Mouse (Mus musculus): ENCODE data around the gene Nck2. TPM values are rescaled to one million over a fixed set of nuclear protein-coding genes. Genes with fewer than 3 reads are reported as not detected.
A peak's percentile ranks its signal among the peaks of the same experiment; 100 is the strongest.

Nck2 gene
- polyA plus RNA-seq, 1 experiment = not detected

DNA sequence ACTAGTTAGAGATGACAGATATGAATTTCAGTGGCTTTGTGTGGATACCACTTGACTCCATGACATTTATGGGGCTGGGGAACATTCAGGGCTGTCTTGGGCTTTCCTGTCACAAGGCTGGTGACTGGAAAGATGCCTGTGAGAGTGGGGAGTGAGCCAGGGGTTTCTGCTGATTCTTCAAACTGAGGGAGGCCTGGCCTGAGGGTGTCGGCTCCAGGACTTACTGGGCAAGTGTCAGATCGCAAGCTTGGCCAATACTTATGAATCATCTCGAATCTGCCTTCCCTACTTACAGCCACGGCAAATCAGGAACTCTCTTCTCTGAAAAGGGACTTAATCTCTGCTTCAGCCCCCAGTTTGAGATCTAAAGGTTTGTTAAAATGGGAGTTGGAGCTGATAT lies 18.3 kb downstream of the Nck2 start:
- no peak overlapping the region for H3K27ac ChIP-seq (ENCODE audit: insufficient read depth, low read depth, low read length)
- 69% methylated on average over 4 of the region's 4 CpGs for WGBS
- no peak for TF ChIP-seq POLR2A (IDR thresholded peaks at IDR 0.05; ENCODE audit: insufficient read depth, low read depth, low read length)
- no peak overlapping the region for H3K4me3 ChIP-seq (ENCODE audit: insufficient read depth, low read depth, low read length)
- peaks cover 18% of the 10 kb centered on the region for H3K4me1 ChIP-seq (ENCODE audit: control insufficient read depth, insufficient read depth, low read length)

DNA sequence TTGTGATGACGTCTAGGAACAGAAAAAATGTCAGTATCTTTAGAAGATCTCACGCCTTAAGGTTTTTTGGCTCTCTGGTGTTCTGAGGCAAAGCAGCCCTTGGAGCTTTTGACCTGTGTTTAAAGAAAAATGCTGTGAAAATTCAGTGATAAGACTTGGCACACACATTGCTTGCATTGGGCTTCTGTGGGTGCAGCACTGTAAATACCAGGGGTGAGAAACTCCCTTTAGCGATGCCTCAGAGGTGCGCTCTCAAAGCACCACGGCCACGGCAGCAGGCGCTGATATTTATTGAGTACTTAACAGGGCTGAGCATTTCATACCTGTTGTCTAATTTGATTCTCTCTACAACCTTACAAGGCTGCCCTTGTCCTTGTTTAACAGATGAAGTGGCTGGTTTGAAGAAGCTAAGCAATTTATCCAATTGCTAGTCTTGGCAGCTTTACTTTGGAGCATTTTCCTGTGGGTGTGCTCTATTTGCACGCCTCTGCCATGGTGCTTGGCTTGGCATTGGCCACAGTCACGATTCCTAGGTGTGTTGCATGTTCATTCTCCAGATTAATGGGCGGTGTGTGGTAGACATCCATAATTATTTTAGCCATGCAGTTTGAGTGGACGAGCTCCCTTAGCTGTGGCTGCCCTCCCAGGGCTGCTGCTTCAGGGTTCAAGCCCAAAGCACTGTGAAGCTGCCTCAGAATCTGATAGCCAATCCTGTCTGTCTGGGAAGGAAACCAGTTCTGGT lies 19.7 kb downstream of the Nck2 start:
- WGBS = 63% methylated on average over 11 of the region's 11 CpGs
- H3K4me1 ChIP-seq (ENCODE audit: control insufficient read depth, insufficient read depth, low read length) = peaks cover 26% of the 10 kb centered on the region

DNA sequence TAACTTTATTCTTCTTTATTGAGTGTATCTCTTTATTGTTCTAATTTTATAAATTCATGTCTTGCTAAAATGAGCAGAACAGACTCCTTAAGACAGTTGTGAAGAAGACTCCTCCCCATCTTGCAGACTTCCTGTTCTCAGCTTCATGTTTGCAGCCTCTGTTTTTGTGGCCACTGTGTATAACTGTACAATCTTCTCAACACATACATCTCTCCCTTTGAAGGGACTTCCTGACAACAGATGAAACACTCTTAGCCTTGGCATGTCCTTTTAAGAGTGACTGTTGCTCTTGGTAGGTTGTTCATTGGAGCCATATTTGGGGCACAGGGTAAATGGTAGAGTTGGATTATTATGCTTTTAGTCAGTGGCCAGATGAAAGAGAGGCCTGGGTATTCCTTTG lies 20.6 kb downstream of the Nck2 start:
- TF ChIP-seq CTCF (IDR thresholded peaks at IDR 0.05; ENCODE audit: insufficient read depth, low read depth, low read length) = no peak
- no peak for TF ChIP-seq POLR2A (IDR thresholded peaks at IDR 0.05; ENCODE audit: insufficient read depth, low read depth, low read length)
- Histone ChIP-seq H3K4me3 (ENCODE audit: insufficient read depth, low read depth, low read length) (no peak overlapping the region), H3K4me1 (ENCODE audit: control insufficient read depth, insufficient read depth, low read length) (peaks cover 29% of the 10 kb centered on the region), H3K27ac (ENCODE audit: insufficient read depth, low read depth, low read length) (no peak overlapping the region)

More for the DNA sequence above, 19.7 kb downstream of the Nck2 start:
- H3K27ac ChIP-seq (ENCODE audit: insufficient read depth, low read depth, low read length) = no peak overlapping the region
- H3K4me3 ChIP-seq (ENCODE audit: insufficient read depth, low read depth, low read length) = no peak overlapping the region
- TF ChIP-seq POLR2A (IDR thresholded peaks at IDR 0.05; ENCODE audit: insufficient read depth, low read depth, low read length) (no peak), CTCF (IDR thresholded peaks at IDR 0.05; ENCODE audit: insufficient read depth, low read depth, low read length) (no peak)

DNA sequence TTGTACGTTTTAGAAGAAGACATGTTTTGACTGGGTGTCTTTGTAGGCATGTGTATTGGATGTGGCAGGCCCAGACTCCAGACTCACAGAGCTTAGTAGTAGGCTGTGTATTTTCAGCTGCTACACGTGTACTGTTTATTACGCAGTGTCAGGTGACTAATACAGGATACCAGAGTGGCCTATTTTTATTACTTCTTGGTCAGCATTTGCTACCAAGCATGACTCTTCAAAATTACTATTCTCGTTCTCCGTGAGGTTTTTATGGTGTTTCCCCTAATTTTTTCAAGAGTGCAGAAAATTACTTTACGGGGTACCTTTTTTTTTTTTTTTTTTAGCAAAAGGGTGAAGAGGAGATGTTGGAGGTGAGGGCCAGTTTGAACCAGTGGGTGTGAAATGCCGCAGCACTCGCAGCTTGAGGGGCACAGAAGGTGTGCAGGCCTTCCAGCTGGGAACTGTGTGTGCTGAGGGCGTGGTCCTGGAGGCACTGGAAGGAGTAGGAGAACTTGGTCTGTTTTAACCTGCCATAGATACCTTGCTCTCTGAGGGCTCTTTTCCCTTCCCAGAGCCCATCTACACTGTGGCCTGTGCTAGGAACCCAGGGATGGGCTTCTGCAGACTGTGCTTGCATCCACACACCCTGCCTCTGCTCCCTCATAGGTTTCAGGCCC lies 21.7 kb downstream of the Nck2 start:
- Histone ChIP-seq H3K4me3 (ENCODE audit: insufficient read depth, low read depth, low read length) (no peak overlapping the region), H3K27ac (ENCODE audit: insufficient read depth, low read depth, low read length) (no peak overlapping the region), H3K4me1 (ENCODE audit: control insufficient read depth, insufficient read depth, low read length) (peaks cover 31% of the 10 kb centered on the region)
- 64% methylated on average over 9 of the region's 9 CpGs for WGBS
- TF ChIP-seq CTCF (IDR thresholded peaks at IDR 0.05; ENCODE audit: insufficient read depth, low read depth, low read length) = no peak

DNA sequence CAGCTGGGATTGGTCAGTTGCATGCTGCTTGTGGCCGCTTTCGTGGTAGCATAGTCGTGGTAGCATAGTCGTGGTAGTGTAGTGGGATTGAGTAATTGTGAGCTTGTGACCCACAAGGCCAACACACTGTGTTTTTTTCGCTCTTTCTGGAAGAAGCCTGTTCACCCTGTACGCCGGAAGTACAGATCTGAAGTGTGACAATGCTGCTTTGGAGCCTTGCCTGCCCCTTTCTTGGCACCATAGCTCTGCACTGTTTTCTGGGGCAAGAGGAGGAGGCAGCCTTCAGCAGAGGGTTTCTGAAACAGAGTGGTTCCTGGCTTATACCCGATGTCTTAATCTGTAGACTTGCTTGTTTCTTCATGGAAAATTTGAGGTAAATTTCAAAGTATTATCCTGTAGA lies 23.3 kb downstream of the Nck2 start:
- H3K4me1 ChIP-seq (ENCODE audit: control insufficient read depth, insufficient read depth, low read length) = peaks cover 36% of the 10 kb centered on the region
- peak overlapping the region; percentile 13 for H3K27ac ChIP-seq (ENCODE audit: insufficient read depth, low read depth, low read length)
- H3K4me3 ChIP-seq (ENCODE audit: insufficient read depth, low read depth, low read length) = no peak overlapping the region
- TF ChIP-seq CTCF (IDR thresholded peaks at IDR 0.05; ENCODE audit: insufficient read depth, low read depth, low read length) = no peak
- no peak for TF ChIP-seq POLR2A (IDR thresholded peaks at IDR 0.05; ENCODE audit: insufficient read depth, low read depth, low read length)
- WGBS = 42% methylated on average over 8 of the region's 8 CpGs

GRCm38 (mm10) chr1:43468207-43468606 lies 23.8 kb downstream of the Nck2 start:
- WGBS = 51% methylated on average over 7 of the region's 7 CpGs
- Histone ChIP-seq H3K27ac (ENCODE audit: insufficient read depth, low read depth, low read length) (peak overlapping the region; percentile 13), H3K4me1 (ENCODE audit: control insufficient read depth, insufficient read depth, low read length) (peaks cover 36% of the 10 kb centered on the region), H3K4me3 (ENCODE audit: insufficient read depth, low read depth, low read length) (no peak overlapping the region)
- TF ChIP-seq POLR2A (IDR thresholded peaks at IDR 0.05; ENCODE audit: insufficient read depth, low read depth, low read length) = no peak
- TF ChIP-seq CTCF (IDR thresholded peaks at IDR 0.05; ENCODE audit: insufficient read depth, low read depth, low read length) = no peak

DNA sequence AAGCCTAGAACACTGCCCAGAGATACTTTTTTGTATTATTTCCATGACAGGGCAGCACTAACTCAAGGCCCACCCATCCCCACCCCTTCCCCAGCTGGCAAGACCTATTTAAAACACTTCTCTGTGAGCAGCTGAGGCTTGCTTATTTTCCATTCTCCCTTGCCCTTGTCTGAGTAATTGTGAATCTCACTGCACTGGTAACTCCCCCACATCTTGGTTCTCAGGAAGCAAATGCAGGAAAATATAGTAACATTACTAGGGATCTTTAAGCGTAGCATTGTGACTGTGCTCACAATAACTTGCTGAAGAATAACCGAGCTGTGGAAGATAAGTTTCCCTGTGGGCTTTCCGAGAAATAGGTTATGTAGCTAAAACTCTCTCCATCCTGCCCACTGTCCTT lies 24.6 kb downstream of the Nck2 start:
- peak overlapping the region; percentile 91 for H3K27ac ChIP-seq (ENCODE audit: insufficient read depth, low read depth, low read length)
- TF ChIP-seq CTCF (IDR thresholded peaks at IDR 0.05; ENCODE audit: insufficient read depth, low read depth, low read length) (no peak), POLR2A (IDR thresholded peaks at IDR 0.05; ENCODE audit: insufficient read depth, low read depth, low read length) (no peak)
- 25% methylated on average over 3 of the region's 3 CpGs for WGBS
- H3K4me1 ChIP-seq (ENCODE audit: control insufficient read depth, insufficient read depth, low read length) = peaks cover 36% of the 10 kb centered on the region
- H3K4me3 ChIP-seq (ENCODE audit: insufficient read depth, low read depth, low read length) = 0 out of 2 replicates have a peak overlapping the region, but pooled peaks have one; percentile 25

GRCm38 (mm10) chr1:43470421-43471179 lies 26.2 kb downstream of the Nck2 start:
- peaks cover 41% of the 10 kb centered on the region for H3K4me1 ChIP-seq (ENCODE audit: control insufficient read depth, insufficient read depth, low read length)
- peak overlapping the region; percentile 91; the same call in 1 of the 2 replicates for H3K27ac ChIP-seq (ENCODE audit: insufficient read depth, low read depth, low read length)
- 85% methylated on average over 10 of the region's 10 CpGs for WGBS
- TF ChIP-seq CTCF (IDR thresholded peaks at IDR 0.05; ENCODE audit: insufficient read depth, low read depth, low read length) = no peak
- no peak for TF ChIP-seq POLR2A (IDR thresholded peaks at IDR 0.05; ENCODE audit: insufficient read depth, low read depth, low read length)
- no peak overlapping the region for H3K4me3 ChIP-seq (ENCODE audit: insufficient read depth, low read depth, low read length)
